Mouse (Mus musculus) limb, embryonic 14.5 days (tissue): ENCODE results near the gene Ankrd63. TPM values are rescaled to one million over a fixed set of nuclear protein-coding genes. Genes with fewer than 3 reads are reported as not detected.

ENCODE experiments used
- ATAC-seq: fragments of 200-750 bp; cut with Nextera tagmentation; 2 replicates; pipeline ENCODE4 v1.8.0; 2017; ENCODE audit warnings: low read depth, moderate number of reproducible peaks, moderate TSS enrichment; ENCODE audit not compliant: low FRiP score
- DNase-seq: peaks from one replicate; pipeline ENCODE4 v3.0.0-alpha.2; 2015; ENCODE audit warnings: low spot score
- H3K27ac ChIP-seq: fragments of 300-500 bp; sonication (generic); replicated peaks from 2 replicates; pipeline ENCODE4 v1.5.1; 2014; ENCODE audit warnings: low read depth, mild to moderate bottlenecking, low read length, moderate library complexity, mixed read lengths
- H3K27me3 ChIP-seq: fragments of 300-500 bp; sonication (generic); 2 replicates; pipeline ENCODE4 v1.6.1; 2014; ENCODE audit warnings: low read length, mixed read lengths; ENCODE audit not compliant: control insufficient read depth, insufficient read depth
- H3K36me3 ChIP-seq: fragments of 300-500 bp; sonication (generic); 2 replicates; pipeline ENCODE4 v1.6.1; 2014; ENCODE audit warnings: mild to moderate bottlenecking, low read length, moderate library complexity, mixed read lengths; ENCODE audit not compliant: control insufficient read depth, insufficient read depth
- H3K4me1 ChIP-seq: fragments of 300-500 bp; sonication (generic); 2 replicates; pipeline ENCODE4 v1.6.1; 2014; ENCODE audit warnings: antibody characterized with exemption, low read length, mixed read lengths; ENCODE audit not compliant: control insufficient read depth, insufficient read depth
- H3K4me2 ChIP-seq: fragments of 300-500 bp; sonication (generic); replicated peaks from 2 replicates; pipeline ENCODE4 v1.6.1; 2014; ENCODE audit warnings: low read depth, mild to moderate bottlenecking, low read length, moderate library complexity; ENCODE audit not compliant: severe bottlenecking
- H3K4me3 ChIP-seq: fragments of 300-500 bp; sonication (generic); replicated peaks from 2 replicates; pipeline ENCODE4 v1.5.1; 2014; ENCODE audit warnings: low read length
- H3K9ac ChIP-seq: fragments of 300-500 bp; sonication (generic); 2 replicates; pipeline ENCODE4 v1.6.1; 2014; ENCODE audit warnings: mild to moderate bottlenecking, low read depth, low read length, moderate library complexity; ENCODE audit not compliant: severe bottlenecking
- H3K9me3 ChIP-seq: fragments of 300-500 bp; sonication (generic); 2 replicates; pipeline ENCODE4 v1.6.1; 2016; ENCODE audit warnings: low read length; ENCODE audit not compliant: control insufficient read depth
- POLR2A ChIP-seq: fragments of 200-500 bp; IDR thresholded peaks from 2 replicates; pipeline ENCODE4 v1.8.0; 2012; ENCODE audit warnings: inconsistent platforms, mild to moderate bottlenecking, moderate library complexity, borderline replicate concordance; ENCODE audit not compliant: insufficient read depth, insufficient read length; ENCODE audit errors: extremely low read depth
- WGBS: fragments of 180-500 bp; shearing (Covaris S2); extraction: QIAGEN DNeasy Blood & Tissue Kit; methylation state at CpG from one replicate; pipeline ENCODE4 v1.1.7; 2014; 5-methylcytosine and 5-hydroxymethylcytosine counted together
- polyA plus RNA-seq, 2 experiments: library from polyadenylated mRNA; depleted of rRNA in 1 of 2; stranded (reverse) in 1 of 2; unstranded in 1 of 2; fragments of >200 nt; fragmentation: Nextera tagmentation in 1 of 2; extraction: Ambion mirVana in 1 of 2; gene quantifications; 2 replicates each; pipeline versions ENCODE4 v1.2.1 to v1.2.3; 2012 to 2014

Gene Ankrd63
- polyA plus RNA-seq (2012; rRNA removed) (0.08 and 0.10 TPM in 2 replicates), polyA plus RNA-seq (2014; fragmentation: Nextera tagmentation; extraction: Ambion mirVana) (0.07 TPM in 1 of 2 replicates, not detected in the other)

DNA sequence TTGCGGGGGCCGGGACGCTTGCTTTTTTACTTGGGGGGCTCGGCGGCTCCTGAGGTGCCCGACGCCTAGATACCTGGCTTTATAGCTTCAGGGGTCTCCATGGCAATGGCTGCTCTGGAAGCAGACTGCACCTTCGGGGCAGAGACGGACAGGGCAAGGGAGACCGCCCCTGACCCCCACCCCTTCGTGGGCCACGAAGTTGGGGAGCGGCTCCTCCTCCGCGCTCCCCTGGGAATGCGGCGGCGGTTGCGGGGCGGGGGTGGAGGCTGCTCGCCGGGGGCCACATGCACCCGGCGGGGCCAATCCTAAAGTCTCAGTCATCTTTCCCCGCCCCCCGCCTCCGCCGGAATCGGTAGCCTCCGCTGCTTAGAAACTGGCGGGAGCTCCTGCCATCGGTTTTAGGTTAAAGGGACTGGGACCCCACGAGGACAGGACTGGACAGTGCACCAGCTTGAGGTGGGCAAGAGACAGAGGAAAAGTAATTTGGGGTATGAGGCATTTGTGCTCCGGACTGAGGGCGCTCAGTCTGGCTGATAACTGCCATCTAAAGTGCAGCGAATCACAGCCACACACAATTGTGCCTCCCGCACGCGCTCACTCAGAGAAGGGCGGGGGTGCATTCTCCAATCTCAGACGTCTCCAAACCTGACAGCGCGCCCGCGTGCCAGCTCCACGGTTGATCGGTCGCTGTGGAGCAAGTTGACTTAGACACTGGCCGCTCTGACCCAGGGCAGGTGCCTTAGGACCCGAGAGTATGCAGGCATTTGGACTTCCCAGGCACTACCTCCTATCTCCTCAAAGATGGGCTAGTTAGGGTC lies at the start of gene Ankrd63:
Gene Ankrd63, minus strand, starts transcription at position 51 of the 818 bp plus-strand sequence.
- no peak for TF ChIP-seq POLR2A
- DNase-seq = no peak
- no peak within 1 kb of the TSS for H3K27ac ChIP-seq
- H3K9ac ChIP-seq = peak within 1 kb of the TSS; percentile 21; the same call in 1 of the 2 replicates
- H3K27me3 ChIP-seq = peaks cover 93% of the 10 kb centered on the region
- WGBS = 4% methylated on average over 39 of the region's 50 CpGs
- no peaks in the 10 kb centered on the region for H3K36me3 ChIP-seq
- peak within 1 kb of the TSS; percentile 42 for H3K4me3 ChIP-seq
- no peak for ATAC-seq
- H3K4me2 ChIP-seq = peak within 1 kb of the TSS; percentile 66
- H3K4me1 ChIP-seq = peaks cover 21% of the 10 kb centered on the region; the same call in 1 of the 2 replicates
- H3K9me3 ChIP-seq = no peaks in the 10 kb centered on the region

DNA sequence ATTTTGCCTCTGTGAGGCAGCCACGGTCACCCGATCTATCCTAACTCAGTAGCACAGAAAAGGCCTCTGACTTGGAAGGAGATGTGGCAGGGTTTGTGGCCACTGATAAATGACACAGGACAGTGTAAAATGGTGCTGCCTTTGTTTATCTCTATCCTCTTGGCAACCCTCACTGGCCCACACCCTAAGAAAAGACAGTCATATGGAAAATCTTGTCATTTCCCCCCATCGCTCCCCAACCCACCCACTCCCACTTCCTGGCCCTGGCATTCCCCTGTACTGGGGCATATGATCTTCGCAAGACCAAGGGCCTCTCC lies 49.0 kb upstream of the Ankrd63 start:
- peaks cover 27% of the 10 kb centered on the region for H3K4me1 ChIP-seq
- no peak overlapping the region for H3K4me3 ChIP-seq
- no peaks in the 10 kb centered on the region for H3K9me3 ChIP-seq
- DNase-seq (no peak), ATAC-seq (no peak)
- H3K36me3 ChIP-seq = no peaks in the 10 kb centered on the region; the same call in 1 of the 2 replicates
- no peak overlapping the region for H3K4me2 ChIP-seq
- TF ChIP-seq POLR2A = no peak
- WGBS = 42% methylated on average over 3 of the region's 4 CpGs
- H3K27ac ChIP-seq = no peak overlapping the region
- no peaks in the 10 kb centered on the region for H3K27me3 ChIP-seq
- H3K9ac ChIP-seq = no peak overlapping the region

DNA sequence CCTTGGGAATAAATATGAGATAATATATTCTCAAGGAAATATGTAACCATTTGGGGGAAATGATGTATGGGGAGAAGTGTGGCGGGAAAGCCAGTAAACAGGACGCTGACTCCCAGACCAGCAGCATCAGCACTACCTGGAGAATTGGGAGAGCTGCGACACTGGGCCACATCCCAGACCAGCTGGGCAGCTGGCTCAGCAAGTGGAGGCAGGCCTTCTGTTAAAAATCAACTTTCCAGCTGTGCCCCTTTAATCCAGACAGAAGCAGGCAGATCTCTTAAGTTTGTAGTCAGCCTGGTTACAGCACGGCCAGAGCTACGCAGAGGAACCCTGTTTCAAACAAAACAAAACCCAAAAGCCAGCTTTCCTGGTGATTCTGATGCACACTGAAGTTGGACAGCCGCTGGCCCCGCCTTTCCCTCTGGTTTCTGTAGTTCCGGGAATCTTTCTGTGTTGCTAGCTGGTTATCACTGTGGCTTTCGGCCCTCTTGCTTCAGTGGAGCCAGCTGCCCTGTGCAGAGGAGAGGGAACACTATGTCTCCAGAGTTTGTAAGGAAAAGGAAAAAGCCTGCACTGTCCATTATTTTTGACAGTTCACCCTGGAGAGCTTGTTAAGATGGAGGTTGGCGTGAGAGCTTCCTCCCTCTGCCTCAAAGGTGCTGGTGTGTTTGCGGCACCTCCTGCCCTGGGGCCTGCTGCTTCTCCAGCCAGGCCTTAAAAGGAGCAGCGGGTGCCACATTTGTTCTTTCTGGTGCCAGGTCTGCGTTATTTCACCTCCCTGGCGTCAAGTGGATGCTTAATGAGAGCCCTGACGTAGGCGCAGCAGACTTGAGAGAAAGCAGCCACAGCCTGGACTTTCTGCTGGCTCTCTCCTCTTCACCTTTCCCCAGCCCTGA lies 48.4 kb upstream of the Ankrd63 start:
- 54% methylated on average over 16 of the region's 16 CpGs for WGBS
- no peak overlapping the region for H3K9ac ChIP-seq
- no peak for TF ChIP-seq POLR2A
- peaks cover 33% of the 10 kb centered on the region for H3K4me1 ChIP-seq
- H3K27me3 ChIP-seq = no peaks in the 10 kb centered on the region
- no peak overlapping the region for H3K4me2 ChIP-seq
- DNase-seq = no peak
- no peaks in the 10 kb centered on the region for H3K9me3 ChIP-seq
- no peak overlapping the region for H3K4me3 ChIP-seq
- no peak for ATAC-seq
- no peak overlapping the region for H3K27ac ChIP-seq
- H3K36me3 ChIP-seq = no peaks in the 10 kb centered on the region; the same call in 1 of the 2 replicates

DNA sequence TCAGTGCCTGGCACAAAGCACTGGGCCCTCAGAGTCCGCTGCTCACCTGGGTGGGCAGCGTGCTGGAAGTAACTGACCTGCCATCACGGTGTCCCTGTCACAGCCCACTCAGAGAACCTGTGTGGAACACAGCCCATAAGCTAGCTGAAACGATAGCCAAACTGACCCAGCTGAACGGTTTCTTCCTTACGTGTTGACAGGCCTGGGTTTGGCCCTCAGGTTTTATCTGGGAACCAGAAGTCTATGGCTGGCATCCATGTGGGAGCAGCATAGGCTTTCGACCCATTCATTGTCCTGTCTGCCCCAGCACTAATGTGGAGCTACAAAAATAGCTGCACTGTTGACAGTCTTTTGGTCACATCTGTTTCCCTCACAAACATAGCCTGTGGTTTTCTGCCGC lies 46.7 kb upstream of the Ankrd63 start:
- no peak for TF ChIP-seq POLR2A
- Histone ChIP-seq H3K9me3 (no peaks in the 10 kb centered on the region), H3K27me3 (no peaks in the 10 kb centered on the region), H3K4me3 (no peak overlapping the region), H3K4me2 (no peak overlapping the region), H3K4me1 (peaks cover 38% of the 10 kb centered on the region), H3K36me3 (no peaks in the 10 kb centered on the region; the same call in 1 of the 2 replicates), H3K9ac (no peak overlapping the region), H3K27ac (no peak overlapping the region)
- ATAC-seq = no peak
- no peak for DNase-seq
- 60% methylated on average over 8 of the region's 8 CpGs for WGBS

DNA sequence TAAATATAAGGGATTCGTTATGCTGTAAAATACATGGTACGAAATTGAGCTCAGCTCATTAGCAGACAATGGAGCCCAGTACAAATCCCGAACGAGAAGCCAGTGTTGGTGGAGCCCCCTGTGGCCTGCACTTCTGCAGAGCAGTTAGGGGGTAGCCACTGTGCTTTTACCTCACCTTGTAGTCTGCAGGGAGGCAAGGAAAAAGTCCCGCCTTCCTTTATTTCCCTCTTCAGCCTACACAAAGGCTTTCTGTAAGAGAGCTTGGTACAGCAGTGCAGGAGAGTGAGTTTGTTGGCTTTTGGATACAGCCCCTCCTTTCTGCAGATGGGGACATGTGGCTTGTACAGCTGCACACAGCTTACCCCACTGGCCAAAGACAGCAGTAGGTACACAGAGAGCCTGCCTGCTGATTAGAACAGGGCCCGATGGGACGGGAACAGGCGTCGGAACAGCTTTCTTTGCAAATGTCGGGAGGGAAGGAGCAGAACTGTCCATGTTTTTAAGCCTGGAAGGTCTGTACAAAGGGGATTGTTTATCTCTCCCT lies 45.6 kb upstream of the Ankrd63 start:
- H3K27ac ChIP-seq = 0 out of 2 replicates have a peak overlapping the region, but pooled peaks have one; percentile 8
- H3K4me1 ChIP-seq = peaks cover 42% of the 10 kb centered on the region

More for the DNA sequence above, 45.6 kb upstream of the Ankrd63 start:
- no peak overlapping the region for H3K9ac ChIP-seq
- no peak overlapping the region; the same call in 1 of the 2 replicates for H3K4me2 ChIP-seq
- WGBS = 52% methylated on average over 10 of the region's 10 CpGs
- H3K27me3 ChIP-seq = 0 out of 2 replicates have a peak, but pooled peaks cover 6% of the 10 kb centered on the region
- no peak for TF ChIP-seq POLR2A
- H3K4me3 ChIP-seq = no peak overlapping the region
- DNase-seq (no peak), ATAC-seq (no peak)
- H3K9me3 ChIP-seq = no peaks in the 10 kb centered on the region
- H3K36me3 ChIP-seq = no peaks in the 10 kb centered on the region; the same call in 1 of the 2 replicates
